Mouse (Mus musculus): Measurements from ENCODE around the gene Eif2b5. TPM values are rescaled to one million over a fixed set of nuclear protein-coding genes. Genes with fewer than 3 reads are reported as not detected.

Gene Eif2b5
- polyA plus RNA-seq, 1 experiment from 2014 or later = 95.2 TPM

- peaks cover 29% of the 10 kb centered on the region for H3K36me3 ChIP-seq
- no peaks in the 10 kb centered on the region for H3K9me3 ChIP-seq (replicated peaks)
- H3K9ac ChIP-seq = peak overlapping the region; percentile 96
- peak overlapping the region; percentile 73 for H3K4me2 ChIP-seq (replicated peaks)
- peak; percentile 10; the same call in 1 of the 2 replicates for ATAC-seq (ENCODE audit: insufficient number of reproducible peaks, low FRiP score, low TSS enrichment, low read depth)
- H3K4me1 ChIP-seq = peaks cover 27% of the 10 kb centered on the region
- under 1% methylated on average over 26 of the region's 26 CpGs for WGBS
- H3K4me3 ChIP-seq (replicated peaks) = peak overlapping the region; percentile 98
- H3K27ac ChIP-seq (replicated peaks) = peak overlapping the region; percentile 95
- H3K27me3 ChIP-seq = no peaks in the 10 kb centered on the region
Measured at GRCm38 (mm10) chr16:20517216-20517615, 18.6 kb downstream of the Eif2b5 start.

- Histone ChIP-seq H3K27me3 (no peaks in the 10 kb centered on the region), H3K27ac (replicated peaks) (peak overlapping the region; percentile 95), H3K4me3 (replicated peaks) (peak overlapping the region; percentile 98), H3K4me2 (replicated peaks) (peak overlapping the region; percentile 73), H3K9ac (peak overlapping the region; percentile 96), H3K4me1 (peaks cover 27% of the 10 kb centered on the region), H3K36me3 (peaks cover 30% of the 10 kb centered on the region), H3K9me3 (replicated peaks) (no peaks in the 10 kb centered on the region)
- peak; percentile 35 for ATAC-seq (ENCODE audit: insufficient number of reproducible peaks, low FRiP score, low TSS enrichment, low read depth)
- WGBS = 2% methylated on average over 6 of the region's 6 CpGs
Measured at GRCm38 (mm10) chr16:20517701-20518374, 19.2 kb downstream of the Eif2b5 start.

- Histone ChIP-seq H3K9ac (no peak overlapping the region), H3K4me2 (replicated peaks) (no peak overlapping the region), H3K27ac (replicated peaks) (no peak overlapping the region), H3K9me3 (replicated peaks) (no peaks in the 10 kb centered on the region), H3K4me1 (peaks cover 8% of the 10 kb centered on the region; the same call in 1 of the 2 replicates), H3K36me3 (peaks cover 88% of the 10 kb centered on the region), H3K4me3 (replicated peaks) (no peak overlapping the region), H3K27me3 (no peaks in the 10 kb centered on the region)
- 87% methylated on average over 10 of the region's 10 CpGs for WGBS
- no peak for ATAC-seq (ENCODE audit: insufficient number of reproducible peaks, low FRiP score, low TSS enrichment, low read depth)
Measured at GRCm38 (mm10) chr16:20523886-20524285, 25.3 kb downstream of the Eif2b5 start.

GRCm38 (mm10) chr16:20528779-20529178, 30.2 kb downstream of the Eif2b5 start:
- H3K9ac ChIP-seq = no peak overlapping the region
- H3K27me3 ChIP-seq = no peaks in the 10 kb centered on the region
- H3K4me3 ChIP-seq (replicated peaks) = no peak overlapping the region
- WGBS = 90% methylated on average over 5 of the region's 5 CpGs
- H3K27ac ChIP-seq (replicated peaks) = no peak overlapping the region
- peaks cover 94% of the 10 kb centered on the region for H3K36me3 ChIP-seq
- H3K4me2 ChIP-seq (replicated peaks) = no peak overlapping the region
- no peak for ATAC-seq (ENCODE audit: insufficient number of reproducible peaks, low FRiP score, low TSS enrichment, low read depth)
- H3K4me1 ChIP-seq = no peaks in the 10 kb centered on the region
- no peaks in the 10 kb centered on the region for H3K9me3 ChIP-seq (replicated peaks)

- Histone ChIP-seq H3K9me3 (replicated peaks) (no peaks in the 10 kb centered on the region), H3K4me3 (replicated peaks) (no peak overlapping the region), H3K27me3 (no peaks in the 10 kb centered on the region), H3K36me3 (peaks cover 88% of the 10 kb centered on the region), H3K27ac (replicated peaks) (no peak overlapping the region), H3K9ac (no peak overlapping the region), H3K4me1 (no peaks in the 10 kb centered on the region), H3K4me2 (replicated peaks) (no peak overlapping the region)
- 60% methylated on average over 1 of the region's 1 CpGs for WGBS
- ATAC-seq (ENCODE audit: insufficient number of reproducible peaks, low FRiP score, low TSS enrichment, low read depth) = no peak
Measured at GRCm38 (mm10) chr16:20529375-20529774, 30.8 kb downstream of the Eif2b5 start.

- H3K27ac ChIP-seq (replicated peaks) = no peak overlapping the region
- H3K4me3 ChIP-seq (replicated peaks) = no peak overlapping the region
- 97% methylated on average over 20 of the region's 20 CpGs for WGBS
- no peak overlapping the region for H3K4me2 ChIP-seq (replicated peaks)
- H3K36me3 ChIP-seq = peaks cover 75% of the 10 kb centered on the region
- no peaks in the 10 kb centered on the region for H3K27me3 ChIP-seq
- H3K4me1 ChIP-seq = peaks cover 2% of the 10 kb centered on the region; the same call in 1 of the 2 replicates
- ATAC-seq (ENCODE audit: insufficient number of reproducible peaks, low FRiP score, low TSS enrichment, low read depth) = no peak
- H3K9ac ChIP-seq = no peak overlapping the region
- H3K9me3 ChIP-seq (replicated peaks) = no peaks in the 10 kb centered on the region
Measured at GRCm38 (mm10) chr16:20530941-20531340, 32.3 kb downstream of the Eif2b5 start.

- H3K27me3 ChIP-seq = no peaks in the 10 kb centered on the region
- no peaks in the 10 kb centered on the region for H3K9me3 ChIP-seq (replicated peaks)
- H3K36me3 ChIP-seq = peaks cover 58% of the 10 kb centered on the region
- 36% methylated on average over 10 of the region's 10 CpGs for WGBS
- H3K4me1 ChIP-seq = peaks cover 24% of the 10 kb centered on the region
- peak overlapping the region; percentile 28; the same call in 1 of the 2 replicates for H3K4me2 ChIP-seq (replicated peaks)
- no peak overlapping the region for H3K9ac ChIP-seq
- no peak overlapping the region for H3K4me3 ChIP-seq (replicated peaks)
- no peak for ATAC-seq (ENCODE audit: insufficient number of reproducible peaks, low FRiP score, low TSS enrichment, low read depth)
- no peak overlapping the region for H3K27ac ChIP-seq (replicated peaks)
Measured at GRCm38 (mm10) chr16:20534617-20535295, 36.1 kb downstream of the Eif2b5 start.

GRCm38 (mm10) chr16:20535296-20536080, 36.9 kb downstream of the Eif2b5 start, which contains the start of gene Ap2m1:
TSS of gene Ap2m1 (plus strand) at chr16:20535478.
- Histone ChIP-seq H3K4me1 (peaks cover 24% of the 10 kb centered on the region), H3K9me3 (replicated peaks) (no peaks in the 10 kb centered on the region), H3K9ac (peak within 1 kb of the TSS; percentile 93), H3K4me3 (replicated peaks) (peak within 1 kb of the TSS; percentile 93), H3K27me3 (no peaks in the 10 kb centered on the region), H3K27ac (replicated peaks) (peak within 1 kb of the TSS; percentile 88), H3K36me3 (peaks cover 58% of the 10 kb centered on the region), H3K4me2 (replicated peaks) (peak within 1 kb of the TSS; percentile 67)
- peak; percentile 98 for ATAC-seq (ENCODE audit: insufficient number of reproducible peaks, low FRiP score, low TSS enrichment, low read depth)
- WGBS = under 1% methylated on average over 51 of the region's 52 CpGs

GRCm38 (mm10) chr16:20536081-20536665, 37.6 kb downstream of the Eif2b5 start:
- WGBS = 26% methylated on average over 9 of the region's 9 CpGs
- Histone ChIP-seq H3K4me1 (peaks cover 24% of the 10 kb centered on the region), H3K9me3 (replicated peaks) (no peaks in the 10 kb centered on the region), H3K9ac (peak overlapping the region; percentile 93), H3K36me3 (peaks cover 58% of the 10 kb centered on the region), H3K27me3 (no peaks in the 10 kb centered on the region), H3K27ac (replicated peaks) (peak overlapping the region; percentile 88), H3K4me3 (replicated peaks) (peak overlapping the region; percentile 93), H3K4me2 (replicated peaks) (peak overlapping the region; percentile 67)
- ATAC-seq (ENCODE audit: insufficient number of reproducible peaks, low FRiP score, low TSS enrichment, low read depth) = no peak

GRCm38 (mm10) chr16:20537071-20537471, 38.5 kb downstream of the Eif2b5 start:
- Histone ChIP-seq H3K36me3 (peaks cover 58% of the 10 kb centered on the region), H3K27ac (replicated peaks) (peak overlapping the region; percentile 44; the same call in 1 of the 2 replicates)

More at GRCm38 (mm10) chr16:20537071-20537471, 38.5 kb downstream of the Eif2b5 start:
- H3K4me1 ChIP-seq = peaks cover 24% of the 10 kb centered on the region
- WGBS = 22% methylated on average over 5 of the region's 5 CpGs
- no peak for ATAC-seq (ENCODE audit: insufficient number of reproducible peaks, low FRiP score, low TSS enrichment, low read depth)
- H3K9me3 ChIP-seq (replicated peaks) = no peaks in the 10 kb centered on the region
- H3K9ac ChIP-seq = peak overlapping the region; percentile 13
- H3K27me3 ChIP-seq = no peaks in the 10 kb centered on the region
- peak overlapping the region; percentile 67 for H3K4me2 ChIP-seq (replicated peaks)
- peak overlapping the region; percentile 93 for H3K4me3 ChIP-seq (replicated peaks)

Data from embryonic facial prominence, embryonic 15.5 days (tissue).